Mouse (Mus musculus) kidney, postnatal 0 days (tissue): Measurements from ENCODE around the gene Chd4. TPM values are rescaled to one million over a fixed set of nuclear protein-coding genes. Genes with fewer than 3 reads are reported as not detected.
"Not testable (repeated sequence)": the region's sequence is repeated elsewhere in the genome, so short reads cannot be mapped to it uniquely, and the experiment has no call there.

Experiments used
- ATAC-seq: fragments of 200-750 bp; cut with Nextera tagmentation; replicated peaks from 2 replicates; pipeline ENCODE4 v1.8.0; 2017; ENCODE audit warnings: low read depth, moderate number of reproducible peaks, moderate TSS enrichment, moderate library complexity; ENCODE audit not compliant: low FRiP score
- DNase-seq: peaks from one replicate; pipeline ENCODE4 v3.0.0-alpha.2; 2016; ENCODE audit warnings: low spot score
- H3K27ac ChIP-seq: fragments of 300-500 bp; sonication (generic); 2 replicates; pipeline ENCODE4 v1.5.1; 2014; ENCODE audit warnings: mild to moderate bottlenecking
- H3K27me3 ChIP-seq: fragments of 300-500 bp; sonication (generic); 2 replicates; pipeline ENCODE4 v1.6.1; 2014; ENCODE audit warnings: low read length, mixed read lengths; ENCODE audit not compliant: insufficient read depth
- H3K36me3 ChIP-seq: fragments of 300-500 bp; sonication (generic); 2 replicates; pipeline ENCODE4 v1.6.1; 2014; ENCODE audit warnings: low read length, mixed read lengths; ENCODE audit not compliant: insufficient read depth
- H3K4me1 ChIP-seq: fragments of 300-500 bp; sonication (generic); replicated peaks from 2 replicates; pipeline ENCODE4 v1.6.1; 2014; ENCODE audit warnings: antibody characterized with exemption, low read length, mixed read lengths; ENCODE audit not compliant: insufficient read depth
- H3K4me2 ChIP-seq: fragments of 300-500 bp; sonication (generic); 2 replicates; pipeline ENCODE4 v1.6.1; 2014; ENCODE audit warnings: mild to moderate bottlenecking, low read length, moderate library complexity, mixed read lengths
- H3K4me3 ChIP-seq: fragments of 300-500 bp; sonication (generic); replicated peaks from 2 replicates; pipeline ENCODE4 v1.5.1; 2014; ENCODE audit warnings: low read depth, low read length
- H3K9ac ChIP-seq: fragments of 300-500 bp; sonication (generic); 2 replicates; pipeline ENCODE4 v1.6.1; 2014; ENCODE audit warnings: low read depth, low read length
- H3K9me3 ChIP-seq: fragments of 300-500 bp; sonication (generic); replicated peaks from 2 replicates; pipeline ENCODE4 v1.6.1; 2016; ENCODE audit warnings: low read length, inconsistent platforms, mixed read lengths
- CTCF ChIP-seq: IDR thresholded peaks from 2 replicates; pipeline ENCODE4 v1.5.1; 2016; ENCODE audit warnings: antibody characterized with exemption, low read depth, mild to moderate bottlenecking, moderate library complexity
- WGBS: fragments of 180-500 bp; shearing (Covaris S2); extraction: QIAGEN DNeasy Blood & Tissue Kit; methylation state at CpG from one replicate; pipeline ENCODE4 v1.1.7; 2014; 5-methylcytosine and 5-hydroxymethylcytosine counted together
- polyA plus RNA-seq: library from polyadenylated mRNA; unstranded; fragments of >200 nt; fragmentation: Nextera tagmentation; extraction: Ambion mirVana; gene quantifications from 2 replicates; pipeline ENCODE4 v1.2.1, GENCODE M21; 2015

The Chd4 gene
- polyA plus RNA-seq, 1 experiment from 2014 or later: 64.2 TPM

GRCm38 (mm10) chr6:125160558-125160853 lies 64.7 kb downstream of the Chd4 start:
- H3K36me3 ChIP-seq: peaks cover 22% of the 10 kb centered on the region
- no peak overlapping the region for H3K9ac ChIP-seq
- no peaks in the 10 kb centered on the region for H3K9me3 ChIP-seq
- H3K4me1 ChIP-seq: peaks cover 13% of the 10 kb centered on the region
- H3K27ac ChIP-seq: no peak overlapping the region
- ATAC-seq: no peak
- no peak for TF ChIP-seq CTCF
- WGBS: 44% methylated on average over 10 of the region's 10 CpGs
- no peak for DNase-seq
- H3K27me3 ChIP-seq: no peaks in the 10 kb centered on the region
- H3K4me3 ChIP-seq: no peak overlapping the region
- H3K4me2 ChIP-seq: no peak overlapping the region

- peak overlapping the region; percentile 21; the same call in 1 of the 2 replicates for H3K27ac ChIP-seq
- peaks cover 22% of the 10 kb centered on the region for H3K36me3 ChIP-seq
- ATAC-seq (no peak), DNase-seq (peak; percentile 82)
- no peak overlapping the region for H3K4me3 ChIP-seq
- H3K9ac ChIP-seq: no peak overlapping the region
- H3K9me3 ChIP-seq: no peaks in the 10 kb centered on the region
- TF ChIP-seq CTCF: no peak
- H3K4me1 ChIP-seq: peaks cover 15% of the 10 kb centered on the region
- H3K4me2 ChIP-seq: no peak overlapping the region
- 27% methylated on average over 22 of the region's 22 CpGs for WGBS
- H3K27me3 ChIP-seq: no peaks in the 10 kb centered on the region
Observed at GRCm38 (mm10) chr6:125160854-125161760, 65.3 kb downstream of the Chd4 start.

GRCm38 (mm10) chr6:125161971-125162370 lies 66.2 kb downstream of the Chd4 start:
- Histone ChIP-seq H3K4me1 (peaks cover 22% of the 10 kb centered on the region), H3K36me3 (peaks cover 22% of the 10 kb centered on the region)
- 13% methylated on average over 3 of the region's 5 CpGs for WGBS
- H3K4me3 ChIP-seq, H3K27me3 ChIP-seq, H3K4me2 ChIP-seq, ATAC-seq, H3K27ac ChIP-seq, H3K9ac ChIP-seq, H3K9me3 ChIP-seq: not testable (repeated sequence)
- TF ChIP-seq CTCF: peak; percentile 73
- DNase-seq: peak; percentile 83

- not testable (repeated sequence) for H3K4me2 ChIP-seq, H3K9ac ChIP-seq, ATAC-seq, H3K4me3 ChIP-seq, H3K27me3 ChIP-seq, H3K27ac ChIP-seq, H3K9me3 ChIP-seq, DNase-seq
- WGBS: 78% methylated on average over 10 of the region's 16 CpGs
- H3K36me3 ChIP-seq: peaks cover 22% of the 10 kb centered on the region
- H3K4me1 ChIP-seq: peaks cover 29% of the 10 kb centered on the region
Observed at GRCm38 (mm10) chr6:125162615-125163305, 67.0 kb downstream of the Chd4 start.

- peak overlapping the region; percentile 86 for H3K9ac ChIP-seq
- ATAC-seq: no peak
- peaks cover 29% of the 10 kb centered on the region for H3K4me1 ChIP-seq
- no peaks in the 10 kb centered on the region for H3K9me3 ChIP-seq
- H3K4me2 ChIP-seq: peak overlapping the region; percentile 87
- 2% methylated on average over 20 of the region's 20 CpGs for WGBS
- TF ChIP-seq CTCF: no peak
- H3K27me3 ChIP-seq: no peaks in the 10 kb centered on the region
- DNase-seq: peak; percentile 35
- H3K27ac ChIP-seq: peak overlapping the region; percentile 88
- peaks cover 18% of the 10 kb centered on the region for H3K36me3 ChIP-seq
- peak overlapping the region; percentile 86 for H3K4me3 ChIP-seq
Observed at GRCm38 (mm10) chr6:125163801-125164657, 68.2 kb downstream of the Chd4 start.
